Mouse (Mus musculus) MEL (cell line): Measurements from ENCODE around the gene Epb41.

ENCODE experiments used
- CHD2 ChIP-seq: IDR thresholded peaks from 2 replicates; pipeline ENCODE4 v1.6.1; 2011; ENCODE audit warnings: low read length, improper control_type of control experiment
- CTCF ChIP-seq, 3 experiments: IDR thresholded peaks in 2 of 3; conservative IDR thresholded peaks in 1 of 3; 2 replicates each; pipeline ENCODE4 v1.5.1; 2011 to 2012; ENCODE audit warnings: low read length in 3 of 3, low read depth in 2 of 3, mild to moderate bottlenecking in 2 of 3, improper control_type of control experiment in 1 of 3, inconsistent platforms in 1 of 3, mixed read lengths in 1 of 3, moderate library complexity in 1 of 3; ENCODE audit not compliant: control insufficient read depth in 1 of 3, insufficient read depth in 1 of 3, poor library complexity in 1 of 3, severe bottlenecking in 1 of 3
- EP300 ChIP-seq, 2 experiments: IDR thresholded peaks; 2 replicates each; pipeline ENCODE4 v1.6.1; 2011; ENCODE audit warnings: improper control_type of control experiment in 2 of 2, low read length in 2 of 2, low read depth in 1 of 2, mild to moderate bottlenecking in 1 of 2
- KAT2A ChIP-seq: conservative IDR thresholded peaks from 2 replicates; pipeline ENCODE4 v1.6.1; 2012; ENCODE audit warnings: low read depth, low read length, improper control_type of control experiment, inconsistent platforms
- POLR2A ChIP-seq, 2 experiments: IDR thresholded peaks; 2 replicates each; pipeline ENCODE4 v1.6.1; 2011 to 2012; ENCODE audit warnings: low read length in 2 of 2, mild to moderate bottlenecking in 2 of 2, control low read depth in 1 of 2, improper control_type of control experiment in 1 of 2, low read depth in 1 of 2, moderate library complexity in 1 of 2; ENCODE audit not compliant: control insufficient read depth in 1 of 2, insufficient read depth in 1 of 2, poor library complexity in 1 of 2
- POLR2AphosphoS2 ChIP-seq: IDR thresholded peaks from 2 replicates; pipeline ENCODE4 v1.6.1; 2011; ENCODE audit warnings: low read length, improper control_type of control experiment
- POLR2AphosphoS5 ChIP-seq: IDR thresholded peaks from 2 replicates; pipeline ENCODE4 v1.6.1; 2012; ENCODE audit warnings: low read depth, borderline replicate concordance, mild to moderate bottlenecking, inconsistent platforms, low read length, moderate library complexity, mixed read lengths
- RCOR1 ChIP-seq: IDR thresholded peaks from 2 replicates; pipeline ENCODE4 v1.6.1; 2012; ENCODE audit warnings: low read depth, mild to moderate bottlenecking, inconsistent platforms, low read length, improper control_type of control experiment
- TAL1 ChIP-seq: IDR thresholded peaks from 2 replicates; pipeline ENCODE4 v1.6.1; 2012; ENCODE audit warnings: mild to moderate bottlenecking, inconsistent platforms, low read length, moderate library complexity, mixed read lengths
- TBP ChIP-seq: IDR thresholded peaks from 2 replicates; pipeline ENCODE4 v1.8.0; 2011; ENCODE audit warnings: low read depth, low read length, improper control_type of control experiment
- USF1 ChIP-seq: IDR thresholded peaks from 2 replicates; pipeline ENCODE4 v1.6.1; 2014; ENCODE audit warnings: low read depth, mild to moderate bottlenecking, inconsistent platforms, low read length, improper control_type of control experiment, moderate library complexity
- ZC3H11A ChIP-seq: IDR thresholded peaks from 2 replicates; pipeline ENCODE4 v1.6.1; 2012; ENCODE audit warnings: low read depth, mild to moderate bottlenecking, inconsistent platforms, low read length, improper control_type of control experiment

DNA sequence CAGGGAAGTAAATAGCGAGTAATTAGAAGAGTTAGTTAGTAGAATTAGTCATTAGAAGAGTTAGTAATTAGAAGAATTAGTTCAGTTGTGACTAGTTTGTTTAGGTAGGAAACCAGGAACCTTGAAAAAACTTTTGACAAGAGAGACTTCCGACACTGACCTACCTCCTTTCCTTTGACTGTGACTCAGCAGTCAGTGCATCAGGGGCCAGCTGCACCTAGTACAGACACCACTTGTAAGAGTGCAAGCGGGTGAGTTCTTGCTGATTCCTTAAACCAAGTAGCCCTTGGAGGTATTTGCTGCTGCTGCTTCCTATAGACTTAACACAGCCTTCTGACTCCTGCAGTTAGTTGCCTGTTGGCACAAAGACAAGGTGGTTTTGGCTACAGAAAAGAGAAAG lies 184.4 kb downstream of the Epb41 start:
- TF ChIP-seq CTCF (IDR thresholded peaks at IDR 0.05 in 2 of 3, conservative IDR thresholded peaks at IDR 0.05 in 1 of 3; ENCODE audit: control insufficient read depth in 1 of 3, insufficient read depth in 1 of 3, low read depth in 2 of 3, low read length in 3 of 3, poor library complexity in 1 of 3, severe bottlenecking in 1 of 3) = no peak
- TF ChIP-seq USF1 = no peak
- no peak for TF ChIP-seq TAL1
- TF ChIP-seq CHD2 = no peak
- TF ChIP-seq POLR2AphosphoS5 = no peak
- no peak for TF ChIP-seq KAT2A
- TF ChIP-seq POLR2A (IDR thresholded peaks at IDR 0.05; ENCODE audit: control insufficient read depth in 1 of 2, insufficient read depth in 1 of 2, low read depth in 1 of 2, low read length in 2 of 2, poor library complexity in 1 of 2) = no peak
- TF ChIP-seq POLR2AphosphoS2 = no peak
- no peak for TF ChIP-seq EP300 (IDR thresholded peaks at IDR 0.05; ENCODE audit: low read depth in 1 of 2, low read length in 2 of 2)
- no peak for TF ChIP-seq ZC3H11A
- TF ChIP-seq TBP = no peak
- no peak for TF ChIP-seq RCOR1
